Mouse (Mus musculus): ENCODE results near the gene Hspg2. TPM values are rescaled to one million over a fixed set of nuclear protein-coding genes. Genes with fewer than 3 reads are reported as not detected.

Gene Hspg2
- polyA plus RNA-seq, 1 experiment = 0.26 TPM

- H3K36me3 ChIP-seq (ENCODE audit: control insufficient read depth) = no peaks in the 10 kb centered on the region
- H3K4me1 ChIP-seq (ENCODE audit: control insufficient read depth) = peaks cover 15% of the 10 kb centered on the region
- TF ChIP-seq TAL1 (IDR thresholded peaks at IDR 0.05; ENCODE audit: low read length) = no peak
- TF ChIP-seq GATA1 (IDR thresholded peaks at IDR 0.05; ENCODE audit: low read length) = no peak
- no peaks in the 10 kb centered on the region for H3K27me3 ChIP-seq (ENCODE audit: control insufficient read depth)
- no peaks in the 10 kb centered on the region for H3K9me3 ChIP-seq (ENCODE audit: control insufficient read depth, low read length)
- no peak overlapping the region for H3K4me3 ChIP-seq (replicated peaks)
Observed at GRCm38 (mm10) chr4:137492563-137492962, 24.0 kb downstream of the Hspg2 start.

- Histone ChIP-seq H3K9me3 (ENCODE audit: control insufficient read depth, low read length) (no peaks in the 10 kb centered on the region), H3K4me1 (ENCODE audit: control insufficient read depth) (peaks cover 10% of the 10 kb centered on the region), H3K27me3 (ENCODE audit: control insufficient read depth) (no peaks in the 10 kb centered on the region), H3K4me3 (replicated peaks) (no peak overlapping the region), H3K36me3 (ENCODE audit: control insufficient read depth) (no peaks in the 10 kb centered on the region)
- TF ChIP-seq GATA1 (IDR thresholded peaks at IDR 0.05; ENCODE audit: low read length) = no peak
- TF ChIP-seq TAL1 (IDR thresholded peaks at IDR 0.05; ENCODE audit: low read length) = no peak
Observed at GRCm38 (mm10) chr4:137493187-137493586, 24.6 kb downstream of the Hspg2 start.

- Histone ChIP-seq H3K4me1 (ENCODE audit: control insufficient read depth) (no peaks in the 10 kb centered on the region; the same call in 1 of the 2 replicates), H3K36me3 (ENCODE audit: control insufficient read depth) (no peaks in the 10 kb centered on the region), H3K9me3 (ENCODE audit: control insufficient read depth, low read length) (no peaks in the 10 kb centered on the region), H3K4me3 (replicated peaks) (no peak overlapping the region), H3K27me3 (ENCODE audit: control insufficient read depth) (no peaks in the 10 kb centered on the region)
- TF ChIP-seq GATA1 (IDR thresholded peaks at IDR 0.05; ENCODE audit: low read length) = no peak
- TF ChIP-seq TAL1 (IDR thresholded peaks at IDR 0.05; ENCODE audit: low read length) = no peak
Observed at GRCm38 (mm10) chr4:137494751-137495500, 26.4 kb downstream of the Hspg2 start.

GRCm38 (mm10) chr4:137495501-137496100, 27.0 kb downstream of the Hspg2 start:
- Histone ChIP-seq H3K4me1 (ENCODE audit: control insufficient read depth) (no peaks in the 10 kb centered on the region), H3K9me3 (ENCODE audit: control insufficient read depth, low read length) (no peaks in the 10 kb centered on the region), H3K36me3 (ENCODE audit: control insufficient read depth) (no peaks in the 10 kb centered on the region), H3K4me3 (replicated peaks) (no peak overlapping the region), H3K27me3 (ENCODE audit: control insufficient read depth) (no peaks in the 10 kb centered on the region)
- no peak for TF ChIP-seq GATA1 (IDR thresholded peaks at IDR 0.05; ENCODE audit: low read length)
- TF ChIP-seq TAL1 (IDR thresholded peaks at IDR 0.05; ENCODE audit: low read length) = no peak

GRCm38 (mm10) chr4:137497367-137497766, 28.8 kb downstream of the Hspg2 start:
- TF ChIP-seq GATA1 (IDR thresholded peaks at IDR 0.05; ENCODE audit: low read length) (no peak), TAL1 (IDR thresholded peaks at IDR 0.05; ENCODE audit: low read length) (no peak)
- Histone ChIP-seq H3K4me1 (ENCODE audit: control insufficient read depth) (no peaks in the 10 kb centered on the region), H3K36me3 (ENCODE audit: control insufficient read depth) (no peaks in the 10 kb centered on the region; the same call in 1 of the 2 replicates), H3K4me3 (replicated peaks) (no peak overlapping the region), H3K27me3 (ENCODE audit: control insufficient read depth) (no peaks in the 10 kb centered on the region), H3K9me3 (ENCODE audit: control insufficient read depth, low read length) (no peaks in the 10 kb centered on the region)

GRCm38 (mm10) chr4:137497892-137498722, 29.5 kb downstream of the Hspg2 start:
- H3K36me3 ChIP-seq (ENCODE audit: control insufficient read depth) = no peaks in the 10 kb centered on the region; the same call in 1 of the 2 replicates
- no peak overlapping the region for H3K4me3 ChIP-seq (replicated peaks)
- TF ChIP-seq TAL1 (IDR thresholded peaks at IDR 0.05; ENCODE audit: low read length) = no peak
- no peak for TF ChIP-seq GATA1 (IDR thresholded peaks at IDR 0.05; ENCODE audit: low read length)
- H3K9me3 ChIP-seq (ENCODE audit: control insufficient read depth, low read length) = no peaks in the 10 kb centered on the region
- no peaks in the 10 kb centered on the region for H3K4me1 ChIP-seq (ENCODE audit: control insufficient read depth)
- no peaks in the 10 kb centered on the region for H3K27me3 ChIP-seq (ENCODE audit: control insufficient read depth)

GRCm38 (mm10) chr4:137498882-137499583, 30.5 kb downstream of the Hspg2 start:
- Histone ChIP-seq H3K36me3 (ENCODE audit: control insufficient read depth) (no peaks in the 10 kb centered on the region; the same call in 1 of the 2 replicates), H3K9me3 (ENCODE audit: control insufficient read depth, low read length) (no peaks in the 10 kb centered on the region), H3K4me3 (replicated peaks) (no peak overlapping the region), H3K4me1 (ENCODE audit: control insufficient read depth) (no peaks in the 10 kb centered on the region), H3K27me3 (ENCODE audit: control insufficient read depth) (no peaks in the 10 kb centered on the region)
- TF ChIP-seq GATA1 (IDR thresholded peaks at IDR 0.05; ENCODE audit: low read length) (no peak), TAL1 (IDR thresholded peaks at IDR 0.05; ENCODE audit: low read length) (no peak)

GRCm38 (mm10) chr4:137500149-137500548, 31.6 kb downstream of the Hspg2 start:
- Histone ChIP-seq H3K9me3 (ENCODE audit: control insufficient read depth, low read length) (no peaks in the 10 kb centered on the region), H3K27me3 (ENCODE audit: control insufficient read depth) (no peaks in the 10 kb centered on the region), H3K4me3 (replicated peaks) (no peak overlapping the region), H3K4me1 (ENCODE audit: control insufficient read depth) (no peaks in the 10 kb centered on the region), H3K36me3 (ENCODE audit: control insufficient read depth) (no peaks in the 10 kb centered on the region; the same call in 1 of the 2 replicates)
- TF ChIP-seq GATA1 (IDR thresholded peaks at IDR 0.05; ENCODE audit: low read length) (no peak), TAL1 (IDR thresholded peaks at IDR 0.05; ENCODE audit: low read length) (no peak)
